Mouse (Mus musculus): ENCODE results near the gene Mdh1b. TPM values are rescaled to one million over a fixed set of nuclear protein-coding genes. Genes with fewer than 3 reads are reported as not detected.

Gene Mdh1b
- total RNA-seq, 2 experiments from 2014 or later = 0.23 TPM; not detected in 1

DNA sequence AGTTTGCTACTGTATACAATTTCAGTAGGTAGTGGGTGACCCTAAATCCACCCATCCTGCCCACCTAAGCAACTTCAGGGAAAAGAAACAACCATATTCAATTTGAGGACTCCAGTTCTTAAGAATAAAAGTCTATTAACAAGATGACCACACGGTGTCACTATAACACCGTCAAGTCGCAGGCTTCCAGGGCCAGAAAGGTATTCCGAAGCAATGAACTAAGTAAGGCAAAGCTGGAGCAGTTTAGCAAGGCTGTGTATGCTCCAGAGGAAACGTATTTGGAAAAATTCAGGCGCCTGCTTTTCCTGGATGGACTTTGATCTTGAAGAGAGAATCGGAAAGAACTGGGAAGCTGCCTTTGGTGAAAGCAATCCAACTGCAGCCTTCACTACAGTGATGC lies 70.5 kb downstream of the Mdh1b start:
- DNase-seq (ENCODE audit: low spot score in 2 of 2) = peak; percentile 24 to 25

DNA sequence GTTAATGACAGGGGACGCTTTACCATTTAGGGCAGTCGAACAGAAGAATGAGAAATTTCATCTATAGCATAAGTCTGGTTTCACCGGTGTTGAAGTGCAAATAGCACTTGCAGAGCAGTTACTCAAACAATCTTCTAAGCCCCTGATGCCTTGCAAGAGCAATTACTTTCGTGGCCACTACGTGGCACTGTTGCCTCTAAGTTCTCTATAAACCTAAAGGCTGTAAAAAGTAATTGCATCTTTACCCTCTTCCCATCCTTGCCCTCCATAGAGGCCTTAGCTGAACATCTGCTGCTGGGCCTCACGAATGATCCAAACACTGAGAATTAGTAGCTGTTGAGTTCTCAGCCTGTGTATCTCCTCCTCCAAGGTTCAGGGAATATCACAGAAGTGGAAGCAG lies 72.1 kb downstream of the Mdh1b start:
- peak; percentile 45 to 48 for DNase-seq (ENCODE audit: low spot score in 2 of 2)

Other genes with a start within 250 kb of the Mdh1b start
- gene Gm39653, start 114.3 kb downstream of the Mdh1b start, total RNA-seq (2021) = not detected
- gene Dytn, start 43.4 kb downstream of the Mdh1b start, total RNA-seq (2021) = not detected
- gene Fastkd2, start 296 bp upstream of the Mdh1b start, total RNA-seq (2021) = 10 to 100 TPM; 20.2 to 28.0 TPM
- not detected for gene 4933402D24Rik, start 38.9 kb upstream of the Mdh1b start, total RNA-seq (2021)